Mouse (Mus musculus) forebrain, embryonic 11.5 days (tissue): ENCODE measurements at regions not wholly inside any gene's neighbourhood (a gene's known extent, or its start where the extent isn't known, plus 50 kb on each side); places are given as distances from the start of the nearest gene placed in this dataset.

Source experiments
- ATAC-seq: fragments of 200-750 bp; cut with Nextera tagmentation; replicated peaks from 2 replicates; pipeline ENCODE4 v1.8.0; 2017; ENCODE audit warnings: moderate TSS enrichment; ENCODE audit not compliant: low FRiP score
- DNase-seq: peaks from one replicate; pipeline ENCODE4 v3.0.0-alpha.2; 2017; ENCODE audit warnings: low spot score
- H3K27ac ChIP-seq: fragments of 300-500 bp; sonication (generic); 2 replicates; pipeline ENCODE4 v1.5.1; 2014; ENCODE audit warnings: low read depth, low read length
- H3K27me3 ChIP-seq: fragments of 300-500 bp; sonication (generic); 2 replicates; pipeline ENCODE4 v1.6.1; 2014; ENCODE audit warnings: mild to moderate bottlenecking, low read length, mixed read lengths; ENCODE audit not compliant: control insufficient read depth, insufficient read depth
- H3K36me3 ChIP-seq: fragments of 300-500 bp; sonication (generic); 2 replicates; pipeline ENCODE4 v1.6.1; 2014; ENCODE audit warnings: mild to moderate bottlenecking, low read length, moderate library complexity, mixed read lengths; ENCODE audit not compliant: control insufficient read depth, insufficient read depth
- H3K4me1 ChIP-seq: fragments of 300-500 bp; sonication (generic); replicated peaks from 2 replicates; pipeline ENCODE4 v1.6.1; 2014; ENCODE audit warnings: low read length, mixed read lengths; ENCODE audit not compliant: control insufficient read depth, insufficient read depth
- H3K4me2 ChIP-seq: fragments of 300-500 bp; sonication (generic); 2 replicates; pipeline ENCODE4 v1.6.1; 2014; ENCODE audit warnings: low read depth, mild to moderate bottlenecking, low read length, moderate library complexity, mixed read lengths; ENCODE audit not compliant: severe bottlenecking
- H3K4me3 ChIP-seq: fragments of 300-500 bp; sonication (generic); 2 replicates; pipeline ENCODE4 v1.5.1; 2014; ENCODE audit warnings: low read depth, low read length
- H3K9ac ChIP-seq: fragments of 300-500 bp; sonication (generic); 2 replicates; pipeline ENCODE4 v1.6.1; 2014; ENCODE audit warnings: low read length
- H3K9me3 ChIP-seq: fragments of 300-500 bp; sonication (generic); 2 replicates; pipeline ENCODE4 v1.6.1; 2016; ENCODE audit warnings: low read length, mixed read lengths; ENCODE audit not compliant: control insufficient read depth
- WGBS: fragments of 180-500 bp; shearing (Covaris S2); extraction: QIAGEN DNeasy Blood & Tissue Kit; methylation state at CpG from one replicate; pipeline ENCODE4 v1.1.7; 2014; 5-methylcytosine and 5-hydroxymethylcytosine counted together

DNA sequence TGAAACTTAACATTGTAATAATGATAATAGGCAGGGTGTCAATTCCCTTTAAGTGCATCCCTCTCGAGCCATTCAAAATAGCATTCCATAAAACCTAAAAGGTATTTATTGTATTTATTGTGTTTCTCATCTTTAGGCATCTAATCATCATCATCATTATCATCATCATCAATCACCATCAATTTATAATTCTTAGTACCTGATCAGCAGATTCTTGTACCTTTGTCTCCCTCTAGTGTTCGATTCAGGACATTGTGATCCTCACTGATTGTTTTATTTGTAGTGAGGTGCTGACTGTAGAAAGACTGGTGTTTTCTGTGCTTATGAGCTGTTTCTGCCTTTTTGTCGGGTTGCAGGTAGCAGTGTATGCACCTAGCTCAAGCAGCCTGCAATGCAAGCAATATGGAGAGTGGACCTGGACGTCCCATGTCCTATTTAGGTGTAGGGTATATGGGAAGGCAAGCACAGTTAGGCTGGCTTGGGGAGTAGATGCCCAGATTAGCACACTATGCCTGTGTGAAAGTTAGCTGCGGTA, 177.4 kb upstream of the Gm28363 start:
- Histone ChIP-seq H3K4me1 (no peaks in the 10 kb centered on the region), H3K4me2 (no peak overlapping the region), H3K4me3 (no peak overlapping the region), H3K27me3 (no peaks in the 10 kb centered on the region), H3K27ac (no peak overlapping the region), H3K9ac (no peak overlapping the region), H3K9me3 (no peaks in the 10 kb centered on the region), H3K36me3 (no peaks in the 10 kb centered on the region)
- DNase-seq (no peak), ATAC-seq (peak; percentile 46; the same call in 1 of the 2 replicates)
- 30% methylated on average over 5 of the region's 5 CpGs for WGBS
